Mouse (Mus musculus) lung, postnatal 0 days (tissue): ENCODE results near the gene Mtmr12.

Experiments used
- CTCF ChIP-seq: IDR thresholded peaks from 2 replicates; pipeline ENCODE4 v1.5.1; 2016; ENCODE audit warnings: antibody characterized with exemption, mild to moderate bottlenecking
- EP300 ChIP-seq: IDR thresholded peaks from 2 replicates; pipeline ENCODE4 v1.6.1; 2016; ENCODE audit warnings: antibody characterized with exemption, mild to moderate bottlenecking, control low read depth

- TF ChIP-seq EP300 = peak; percentile 43
- TF ChIP-seq CTCF = no peak
Observed at GRCm38 (mm10) chr15:12230243-12230935, 25.6 kb downstream of the Mtmr12 start.
